Mouse (Mus musculus) ES-Bruce4 (cell line): ENCODE measurements at regions not wholly inside any gene's neighbourhood (a gene's known extent, or its start where the extent isn't known, plus 50 kb on each side); places are given as distances from the start of the nearest gene placed in this dataset.

ENCODE experiments used
- CTCF ChIP-seq: IDR thresholded peaks from one replicate; pipeline ENCODE4 v1.8.1; 2011; ENCODE audit warnings: low read depth, low read length
- EP300 ChIP-seq: IDR thresholded peaks from 2 replicates; pipeline ENCODE4 v1.6.1; 2011; ENCODE audit warnings: low read depth, low read length; ENCODE audit not compliant: insufficient read depth
- POLR2A ChIP-seq: IDR thresholded peaks from one replicate; pipeline ENCODE4 v1.8.1; 2011; ENCODE audit warnings: low read length; ENCODE audit not compliant: insufficient read depth

GRCm38 (mm10) chr13:59889468-59890117, 66.6 kb upstream of the Tut7 start:
- TF ChIP-seq CTCF: no peak
- no peak for TF ChIP-seq POLR2A
- TF ChIP-seq EP300: no peak
